Mouse (Mus musculus) limb, embryonic 14.5 days (tissue): ENCODE measurements at regions not wholly inside any gene's neighbourhood (a gene's known extent, or its start where the extent isn't known, plus 50 kb on each side); places are given as distances from the start of the nearest gene placed in this dataset.

Source experiments
- ATAC-seq: fragments of 200-750 bp; cut with Nextera tagmentation; 2 replicates; pipeline ENCODE4 v1.8.0; 2017; ENCODE audit warnings: low read depth, moderate number of reproducible peaks, moderate TSS enrichment; ENCODE audit not compliant: low FRiP score
- DNase-seq: peaks from one replicate; pipeline ENCODE4 v3.0.0-alpha.2; 2015; ENCODE audit warnings: low spot score
- H3K27ac ChIP-seq: fragments of 300-500 bp; sonication (generic); replicated peaks from 2 replicates; pipeline ENCODE4 v1.5.1; 2014; ENCODE audit warnings: low read depth, mild to moderate bottlenecking, low read length, moderate library complexity, mixed read lengths
- H3K27me3 ChIP-seq: fragments of 300-500 bp; sonication (generic); 2 replicates; pipeline ENCODE4 v1.6.1; 2014; ENCODE audit warnings: low read length, mixed read lengths; ENCODE audit not compliant: control insufficient read depth, insufficient read depth
- H3K36me3 ChIP-seq: fragments of 300-500 bp; sonication (generic); 2 replicates; pipeline ENCODE4 v1.6.1; 2014; ENCODE audit warnings: mild to moderate bottlenecking, low read length, moderate library complexity, mixed read lengths; ENCODE audit not compliant: control insufficient read depth, insufficient read depth
- H3K4me1 ChIP-seq: fragments of 300-500 bp; sonication (generic); 2 replicates; pipeline ENCODE4 v1.6.1; 2014; ENCODE audit warnings: antibody characterized with exemption, low read length, mixed read lengths; ENCODE audit not compliant: control insufficient read depth, insufficient read depth
- H3K4me2 ChIP-seq: fragments of 300-500 bp; sonication (generic); replicated peaks from 2 replicates; pipeline ENCODE4 v1.6.1; 2014; ENCODE audit warnings: low read depth, mild to moderate bottlenecking, low read length, moderate library complexity; ENCODE audit not compliant: severe bottlenecking
- H3K4me3 ChIP-seq: fragments of 300-500 bp; sonication (generic); replicated peaks from 2 replicates; pipeline ENCODE4 v1.5.1; 2014; ENCODE audit warnings: low read length
- H3K9ac ChIP-seq: fragments of 300-500 bp; sonication (generic); 2 replicates; pipeline ENCODE4 v1.6.1; 2014; ENCODE audit warnings: mild to moderate bottlenecking, low read depth, low read length, moderate library complexity; ENCODE audit not compliant: severe bottlenecking
- H3K9me3 ChIP-seq: fragments of 300-500 bp; sonication (generic); 2 replicates; pipeline ENCODE4 v1.6.1; 2016; ENCODE audit warnings: low read length; ENCODE audit not compliant: control insufficient read depth
- POLR2A ChIP-seq: fragments of 200-500 bp; IDR thresholded peaks from 2 replicates; pipeline ENCODE4 v1.8.0; 2012; ENCODE audit warnings: inconsistent platforms, mild to moderate bottlenecking, moderate library complexity, borderline replicate concordance; ENCODE audit not compliant: insufficient read depth, insufficient read length; ENCODE audit errors: extremely low read depth
- WGBS: fragments of 180-500 bp; shearing (Covaris S2); extraction: QIAGEN DNeasy Blood & Tissue Kit; methylation state at CpG from one replicate; pipeline ENCODE4 v1.1.7; 2014; 5-methylcytosine and 5-hydroxymethylcytosine counted together

DNA sequence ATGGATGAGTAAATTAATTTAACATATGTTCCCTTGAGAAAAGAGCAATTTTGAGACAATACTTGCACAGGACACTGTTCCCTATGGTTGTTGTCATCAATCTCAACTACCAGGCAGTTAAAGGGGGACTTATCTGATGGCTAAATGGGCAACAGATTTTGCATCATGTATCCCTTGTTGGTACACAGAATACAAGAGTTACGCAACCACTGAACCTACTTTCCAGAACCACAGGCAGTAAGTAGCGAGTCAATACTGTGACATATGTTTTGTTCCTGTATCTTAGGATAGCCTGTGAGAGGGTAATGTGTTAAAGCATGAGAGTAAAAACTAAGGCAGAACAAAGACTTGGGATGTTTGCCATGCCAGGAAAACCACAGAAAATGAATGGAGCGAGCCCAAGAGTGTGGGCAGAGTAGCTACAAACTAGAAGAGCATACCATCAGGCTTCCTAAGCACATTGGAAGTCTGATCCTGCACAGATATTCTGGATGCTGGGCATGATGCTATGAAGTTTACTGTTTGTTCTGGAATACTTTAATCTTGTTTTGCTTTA is 830.3 kb upstream of the Lrrc4c start:
- Histone ChIP-seq H3K27ac (no peak overlapping the region), H3K4me1 (no peaks in the 10 kb centered on the region), H3K9ac (no peak overlapping the region), H3K27me3 (no peaks in the 10 kb centered on the region), H3K36me3 (no peaks in the 10 kb centered on the region), H3K9me3 (no peaks in the 10 kb centered on the region), H3K4me2 (no peak overlapping the region), H3K4me3 (no peak overlapping the region)
- no peak for DNase-seq
- no peak for TF ChIP-seq POLR2A
- no peak for ATAC-seq
- WGBS, result 82% methylated on average over 3 of the region's 3 CpGs

GRCm38 (mm10) chr2:95494026-95494697 is 823.8 kb upstream of the Lrrc4c start:
- WGBS, result 86% methylated on average over 2 of the region's 2 CpGs
- TF ChIP-seq POLR2A, result no peak
- no peak overlapping the region for H3K9ac ChIP-seq
- no peaks in the 10 kb centered on the region for H3K9me3 ChIP-seq
- DNase-seq (no peak), ATAC-seq (no peak)
- no peak overlapping the region for H3K4me2 ChIP-seq
- H3K4me1 ChIP-seq, result no peaks in the 10 kb centered on the region
- no peaks in the 10 kb centered on the region for H3K36me3 ChIP-seq
- no peaks in the 10 kb centered on the region for H3K27me3 ChIP-seq
- no peak overlapping the region for H3K27ac ChIP-seq
- H3K4me3 ChIP-seq, result no peak overlapping the region

GRCm38 (mm10) chr2:95494698-95495088 is 823.3 kb upstream of the Lrrc4c start:
- H3K27me3 ChIP-seq, result no peaks in the 10 kb centered on the region
- H3K4me1 ChIP-seq, result no peaks in the 10 kb centered on the region
- no peak overlapping the region for H3K4me3 ChIP-seq
- H3K4me2 ChIP-seq, result no peak overlapping the region
- no peaks in the 10 kb centered on the region for H3K36me3 ChIP-seq
- no peak for DNase-seq
- H3K9me3 ChIP-seq, result no peaks in the 10 kb centered on the region
- no peak overlapping the region for H3K9ac ChIP-seq
- ATAC-seq, result no peak
- H3K27ac ChIP-seq, result no peak overlapping the region
- no peak for TF ChIP-seq POLR2A
- WGBS, result 46% methylated on average over 4 of the region's 4 CpGs

DNA sequence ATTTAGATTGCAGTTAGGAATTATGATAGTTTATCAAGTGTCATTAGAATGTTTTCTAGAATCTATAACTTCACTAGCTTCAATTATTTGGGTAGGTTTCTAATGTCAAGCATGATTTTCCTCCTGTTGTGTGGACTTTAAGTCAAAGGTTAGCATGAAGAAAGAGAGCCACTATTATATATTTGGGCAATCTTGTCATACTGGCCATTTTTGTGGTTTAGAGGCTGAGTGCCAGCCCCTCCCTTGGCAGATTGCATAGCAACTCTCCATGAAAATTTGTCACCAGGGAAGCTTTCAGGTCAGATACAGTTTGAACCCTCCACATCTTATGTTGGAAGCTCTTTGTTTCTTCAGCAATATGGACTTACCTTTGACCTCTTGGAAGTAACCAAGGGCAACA is 806.7 kb upstream of the Lrrc4c start:
- Histone ChIP-seq H3K4me1 (no peaks in the 10 kb centered on the region), H3K27me3 (no peaks in the 10 kb centered on the region), H3K27ac (no peak overlapping the region), H3K9ac (no peak overlapping the region), H3K4me3 (no peak overlapping the region), H3K4me2 (no peak overlapping the region), H3K9me3 (no peaks in the 10 kb centered on the region), H3K36me3 (no peaks in the 10 kb centered on the region)
- DNase-seq (no peak), ATAC-seq (no peak)
- TF ChIP-seq POLR2A, result no peak

GRCm38 (mm10) chr2:95521624-95522023 is 796.3 kb upstream of the Lrrc4c start:
- no peak for ATAC-seq
- H3K4me2 ChIP-seq, result no peak overlapping the region
- H3K36me3 ChIP-seq, result no peaks in the 10 kb centered on the region
- no peak overlapping the region for H3K4me3 ChIP-seq
- no peak overlapping the region for H3K9ac ChIP-seq
- H3K9me3 ChIP-seq, result no peaks in the 10 kb centered on the region
- no peak overlapping the region for H3K27ac ChIP-seq
- H3K4me1 ChIP-seq, result no peaks in the 10 kb centered on the region
- no peak for TF ChIP-seq POLR2A
- DNase-seq, result no peak
- no peaks in the 10 kb centered on the region for H3K27me3 ChIP-seq

DNA sequence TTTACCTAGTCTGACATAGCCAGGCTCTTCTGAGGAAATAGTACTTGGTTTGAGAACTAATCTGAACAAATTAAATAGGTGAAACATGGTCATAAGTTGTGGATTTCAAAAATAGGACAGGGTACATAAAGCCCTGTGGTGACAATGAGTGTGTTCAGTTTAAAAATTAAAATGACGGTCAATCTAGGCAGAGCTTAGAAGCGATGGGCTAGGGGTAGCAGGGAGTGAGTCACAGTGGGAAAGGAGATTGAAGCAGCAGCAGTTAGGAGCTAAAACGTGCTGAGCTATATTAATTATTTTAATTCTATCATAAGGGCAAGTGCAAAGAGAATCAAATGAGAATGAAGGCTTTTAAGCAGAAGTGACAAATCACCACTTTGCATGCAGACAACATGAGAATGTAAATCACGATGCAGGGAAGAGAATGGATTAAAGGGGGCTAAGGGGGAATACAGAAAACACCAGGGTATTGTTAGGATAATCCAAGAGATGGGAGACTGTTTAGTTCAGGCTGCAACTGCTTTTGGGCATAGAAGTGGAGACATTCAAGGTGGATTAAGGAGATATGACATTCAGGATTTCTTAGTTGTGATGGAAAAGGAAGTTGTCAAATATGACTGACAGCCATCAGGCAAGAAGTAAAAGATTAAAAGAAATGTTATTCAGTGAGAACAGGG is 793.2 kb upstream of the Lrrc4c start:
- Histone ChIP-seq H3K4me3 (no peak overlapping the region), H3K27me3 (no peaks in the 10 kb centered on the region), H3K9me3 (no peaks in the 10 kb centered on the region), H3K27ac (no peak overlapping the region), H3K4me2 (no peak overlapping the region), H3K36me3 (no peaks in the 10 kb centered on the region), H3K9ac (no peak overlapping the region), H3K4me1 (no peaks in the 10 kb centered on the region)
- DNase-seq (no peak), ATAC-seq (no peak)
- WGBS, result 63% methylated on average over 4 of the region's 4 CpGs
- TF ChIP-seq POLR2A, result no peak
